Mouse (Mus musculus) heart, adult 2 months (tissue): ENCODE data around the gene Gm45208. TPM values are rescaled to one million over a fixed set of nuclear protein-coding genes. Genes with fewer than 3 reads are reported as not detected.
A peak's percentile ranks its signal among the peaks of the same experiment; 100 is the strongest.
"Not testable (repeated sequence)": the region's sequence is repeated elsewhere in the genome, so short reads cannot be mapped to it uniquely, and the experiment has no call there.

Experiments used
- DNase-seq, 2 experiments: peaks; one replicate each; pipeline ENCODE4 v3.0.0; 2021
- H3K27ac ChIP-seq: fragments of 200-600 bp; 2 replicates; pipeline ENCODE4 v1.8.1; 2022
- H3K27me3 ChIP-seq: fragments of 200-500 bp; 2 replicates; pipeline ENCODE4 v1.6.1; 2012; ENCODE audit warnings: mild to moderate bottlenecking, low read length, inconsistent platforms, mixed read lengths; ENCODE audit not compliant: control insufficient read depth, insufficient read depth
- H3K36me3 ChIP-seq: fragments of 200-500 bp; 2 replicates; pipeline ENCODE4 v1.6.1; 2012; ENCODE audit warnings: low read length, inconsistent platforms; ENCODE audit not compliant: control insufficient read depth, insufficient read depth
- H3K4me1 ChIP-seq: fragments of 200-500 bp; 2 replicates; pipeline ENCODE4 v1.6.1; 2011; ENCODE audit warnings: low read length; ENCODE audit not compliant: control insufficient read depth, insufficient read depth
- H3K4me3 ChIP-seq: fragments of 200-600 bp; 2 replicates; pipeline ENCODE4 v1.8.1; 2022
- H3K79me2 ChIP-seq: fragments of 200-500 bp; replicated peaks from 2 replicates; pipeline ENCODE4 v1.6.1; 2012; ENCODE audit warnings: mild to moderate bottlenecking, inconsistent platforms, low read length, moderate library complexity, mixed read lengths; ENCODE audit not compliant: control insufficient read depth, insufficient read depth
- H3K9ac ChIP-seq: fragments of 200-500 bp; 2 replicates; pipeline ENCODE4 v1.6.1; 2012; ENCODE audit warnings: low read depth, mild to moderate bottlenecking, control low read depth, inconsistent platforms, low read length, mixed read lengths
- CTCF ChIP-seq: fragments of 200-600 bp; IDR thresholded peaks from 2 replicates; pipeline ENCODE4 v1.8.1; 2022; ENCODE audit warnings: antibody characterized with exemption, mild to moderate bottlenecking, moderate library complexity
- EP300 ChIP-seq: fragments of 200-500 bp; IDR thresholded peaks from 2 replicates; pipeline ENCODE4 v1.6.1; 2011; ENCODE audit warnings: low read depth, low read length, control low read depth; ENCODE audit not compliant: insufficient read depth
- POLR2A ChIP-seq: fragments of 200-500 bp; IDR thresholded peaks from 2 replicates; pipeline ENCODE4 v1.6.1; 2011; ENCODE audit warnings: mild to moderate bottlenecking, low read depth, low read length, control low read depth; ENCODE audit not compliant: insufficient read depth
- WGBS: fragments of 180-500 bp; shearing (Covaris S2); methylation state at CpG from one replicate; pipeline ENCODE4 v1.1.7; 2018; 5-methylcytosine and 5-hydroxymethylcytosine counted together
- intact Hi-C: fragments of 180-260 bp; cut with DNase I; formaldehyde crosslinking; loops from one replicate; pipeline ENCODE4 v1.15.1; 2025
- polyA plus RNA-seq: library from polyadenylated mRNA; depleted of rRNA; stranded (reverse); fragments of >200 nt; gene quantifications from 2 replicates; pipeline ENCODE4 v1.2.3, GENCODE M21; 2012
- total RNA-seq, 2 experiments: library from RNA; stranded (reverse); gene quantifications; 2 replicates each; pipeline ENCODE4 v1.2.3; 2021

Gene Gm45208
- total and polyA plus RNA-seq, 3 experiments = 0.21 to 0.94 TPM; not detected in 1

- no peak overlapping the region for H3K27ac ChIP-seq
- no peaks in the 10 kb centered on the region for H3K36me3 ChIP-seq
- WGBS = 29% methylated on average over 4 of the region's 4 CpGs
- H3K79me2 ChIP-seq = no peaks in the 10 kb centered on the region
- no peak for DNase-seq
- H3K27me3 ChIP-seq = no peaks in the 10 kb centered on the region
- TF ChIP-seq CTCF (peak; percentile 72), POLR2A (no peak)
- no peak overlapping the region for H3K4me3 ChIP-seq
- no peaks in the 10 kb centered on the region; the same call in 1 of the 2 replicates for H3K4me1 ChIP-seq
- H3K9ac ChIP-seq = no peak overlapping the region
- intact Hi-C loops = loop anchor here (5.0 kb wide), 1 partner anchor 221 kb away; no protein-coding TSS in a partner anchor
Measured at GRCm38 (mm10) chrX:7692862-7693261, 29.2 kb upstream of the Gm45208 start.

- TF ChIP-seq POLR2A (no peak), CTCF (no peak), EP300 (no peak)
- Histone ChIP-seq H3K27me3 (no peaks in the 10 kb centered on the region), H3K4me1 (peaks cover 2% of the 10 kb centered on the region; the same call in 1 of the 2 replicates), H3K36me3 (no peaks in the 10 kb centered on the region), H3K9ac (peak overlapping the region; percentile 38; the same call in 1 of the 2 replicates), H3K27ac (no peak overlapping the region), H3K4me3 (no peak overlapping the region), H3K79me2 (no peaks in the 10 kb centered on the region; the same call in 1 of the 2 replicates)
- 37% methylated on average over 6 of the region's 6 CpGs for WGBS
- DNase-seq = no peak
- intact Hi-C loops = loop anchor here (2.0 to 5.0 kb wide), 3 partner anchors 48 to 274 kb away; partner anchors contain the start of genes Cacna1f and Ccdc22
Measured at GRCm38 (mm10) chrX:7696520-7696919, 25.5 kb upstream of the Gm45208 start.

- Histone ChIP-seq H3K27ac (peak within 1 kb of the TSS; percentile 59), H3K36me3 (no peaks in the 10 kb centered on the region), H3K27me3 (no peaks in the 10 kb centered on the region), H3K4me1 (peaks cover 2% of the 10 kb centered on the region; the same call in 1 of the 2 replicates), H3K79me2 (no peaks in the 10 kb centered on the region; the same call in 1 of the 2 replicates), H3K9ac (peak within 1 kb of the TSS; percentile 83), H3K4me3 (peak within 1 kb of the TSS; percentile 61)
- intact Hi-C loops = loop anchor here (2.0 to 5.0 kb wide), 3 partner anchors 48 to 275 kb away; partner anchors contain the start of genes Cacna1f and Ccdc22
- WGBS = 11% methylated on average over 33 of the region's 33 CpGs
- TF ChIP-seq EP300 (0 out of 2 replicates have a peak, but pooled peaks have one; percentile 22), POLR2A (peak; percentile 82), CTCF (no peak)
- peak; percentile 83 to 88 for DNase-seq
Measured at GRCm38 (mm10) chrX:7696954-7697381, 25.1 kb upstream of the Gm45208 start, which contains the start of gene Gpkow. Gene Gpkow, plus strand, starts transcription at chrX:7697131.

- H3K9ac ChIP-seq = peak overlapping the region; percentile 59; the same call in 1 of the 2 replicates
- H3K27ac ChIP-seq = peak overlapping the region; percentile 38; the same call in 1 of the 2 replicates
- not testable (repeated sequence) for H3K79me2 ChIP-seq, H3K27me3 ChIP-seq, H3K4me1 ChIP-seq, H3K36me3 ChIP-seq, DNase-seq
- 20% methylated on average over 6 of the region's 12 CpGs for WGBS
- peak overlapping the region; percentile 41 for H3K4me3 ChIP-seq
- intact Hi-C loops = loop anchor here (2.0 kb wide), 1 partner anchor 15 kb away; no protein-coding TSS in a partner anchor
Measured at GRCm38 (mm10) chrX:7713764-7714134, 8.3 kb upstream of the Gm45208 start.

- Histone ChIP-seq H3K4me3 (peak within 1 kb of the TSS; percentile 41), H3K27ac (peak within 1 kb of the TSS; percentile 79), H3K9ac (peak within 1 kb of the TSS; percentile 75)
- WGBS = 11% methylated on average over 51 of the region's 60 CpGs
- intact Hi-C loops, H3K36me3 ChIP-seq, H3K79me2 ChIP-seq, H3K27me3 ChIP-seq, H3K4me1 ChIP-seq: not testable (repeated sequence)
- DNase-seq = peak; percentile 88 to 94
- TF ChIP-seq POLR2A = peak; percentile 51
Measured at GRCm38 (mm10) chrX:7714135-7714899, 7.7 kb upstream of the Gm45208 start, which contains the start of gene Wdr45. Gene Wdr45, plus strand, starts transcription at chrX:7714333.

- H3K36me3 ChIP-seq, H3K27ac ChIP-seq, DNase-seq, H3K79me2 ChIP-seq, H3K27me3 ChIP-seq, H3K4me1 ChIP-seq, H3K9ac ChIP-seq, intact Hi-C loops, H3K4me3 ChIP-seq: not testable (repeated sequence)
- WGBS = 32% methylated on average over 1 of the region's 1 CpGs
- TF ChIP-seq CTCF = peak; percentile 40
Measured at GRCm38 (mm10) chrX:7716058-7716457, 6.0 kb upstream of the Gm45208 start.
